Mouse (Mus musculus) thymus, postnatal 14 days (tissue): ENCODE measurements around the gene Acbd7.

Experiments used
- DNase-seq: peaks from one replicate; pipeline ENCODE4 v3.0.0; 2021

The Acbd7 gene

DNA sequence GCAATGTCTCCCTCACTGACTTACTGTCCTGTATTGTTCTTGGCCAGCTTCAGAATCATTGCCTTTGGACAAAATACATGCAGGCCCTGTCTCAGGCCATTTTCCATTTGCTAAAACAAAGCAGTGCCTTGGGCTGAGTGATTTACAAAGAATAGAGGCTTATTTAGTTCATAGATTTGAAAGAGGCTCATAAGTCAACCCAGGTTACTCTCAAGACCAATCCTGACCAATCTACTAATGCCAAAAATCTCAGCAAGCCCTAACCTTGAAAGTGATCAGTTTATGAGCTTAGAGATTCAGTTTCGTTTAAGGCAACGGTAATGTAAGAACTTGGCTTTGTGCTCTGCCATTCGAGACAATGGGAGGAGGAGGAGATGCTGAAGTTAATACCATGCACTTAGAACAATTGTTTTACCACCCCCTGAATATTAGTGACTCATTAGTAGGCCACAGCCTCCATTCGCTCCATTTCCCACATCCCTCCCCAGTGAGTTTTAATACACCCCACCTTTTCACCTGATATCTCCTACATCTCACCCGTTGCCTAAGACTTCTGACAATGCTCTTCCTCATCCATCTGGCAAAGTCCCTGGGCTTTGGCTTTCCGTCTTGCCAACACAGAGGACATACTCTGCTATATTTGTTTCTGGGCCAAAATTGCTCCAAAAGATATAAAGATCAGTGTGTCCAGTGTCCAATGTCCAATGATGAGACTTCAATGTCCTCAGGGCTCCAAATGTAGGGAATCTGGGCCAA, 51.3 kb downstream of the Acbd7 start:
- DNase-seq, result no peak
